Mouse (Mus musculus) cortical plate, adult 2 months (tissue): ENCODE measurements around the gene Gjb6.

Experiments used
- CTCF ChIP-seq: fragments of 200-500 bp; IDR thresholded peaks from 2 replicates; pipeline ENCODE4 v1.5.1; 2011; ENCODE audit warnings: mild to moderate bottlenecking, control low read depth, low read length; ENCODE audit not compliant: insufficient read depth; ENCODE audit errors: extremely low read depth
- POLR2A ChIP-seq: fragments of 200-500 bp; IDR thresholded peaks from 2 replicates; pipeline ENCODE4 v1.6.1; 2011; ENCODE audit warnings: mild to moderate bottlenecking, low read length, control low read depth; ENCODE audit not compliant: insufficient read depth; ENCODE audit errors: extremely low read depth

DNA sequence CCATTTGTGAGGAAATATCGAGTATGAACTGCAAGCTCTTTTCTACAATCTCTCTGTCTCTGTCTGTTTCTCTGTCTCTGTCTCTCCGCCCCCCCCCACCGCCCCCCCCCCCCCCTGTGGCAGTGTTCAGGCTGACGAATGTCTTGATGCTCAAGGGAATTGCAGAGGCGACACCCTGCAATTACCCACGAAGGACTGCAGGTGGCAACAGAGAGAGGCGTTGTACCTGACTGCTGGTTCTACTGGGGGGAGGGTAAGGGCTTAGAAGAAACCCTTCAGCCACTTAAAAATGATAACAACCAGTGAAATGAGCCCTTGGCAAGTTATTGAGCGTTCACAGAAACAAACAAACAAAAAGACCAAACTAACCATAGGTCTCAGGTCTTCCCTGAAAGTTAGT lies 40.4 kb downstream of the Gjb6 start:
- TF ChIP-seq CTCF: peak; percentile 78
- no peak for TF ChIP-seq POLR2A
